Mouse (Mus musculus) liver, embryonic 13.5 days (tissue): ENCODE measurements around the gene Wdr19. TPM values are rescaled to one million over a fixed set of nuclear protein-coding genes. Genes with fewer than 3 reads are reported as not detected.

Experiments
- ATAC-seq: fragments of 200-750 bp; cut with Nextera tagmentation; 2 replicates; pipeline ENCODE4 v1.8.0; 2017; ENCODE audit warnings: low read depth, mild to moderate bottlenecking, moderate number of reproducible peaks, moderate library complexity
- DNase-seq: peaks from one replicate; pipeline ENCODE4 v3.0.0; 2022
- H3K27ac ChIP-seq: fragments of 300-500 bp; sonication (generic); 2 replicates; pipeline ENCODE4 v1.5.1; 2015; ENCODE audit warnings: moderate library complexity, mild to moderate bottlenecking, inconsistent platforms
- H3K27me3 ChIP-seq: fragments of 300-500 bp; sonication (generic); 2 replicates; pipeline ENCODE4 v1.6.1; 2015; ENCODE audit warnings: mild to moderate bottlenecking, inconsistent platforms
- H3K36me3 ChIP-seq: fragments of 300-500 bp; sonication (generic); 2 replicates; pipeline ENCODE4 v1.6.1; 2015; ENCODE audit warnings: mild to moderate bottlenecking, inconsistent platforms
- H3K4me1 ChIP-seq: fragments of 300-500 bp; sonication (generic); replicated peaks from 2 replicates; pipeline ENCODE4 v1.6.1; 2015; ENCODE audit warnings: inconsistent platforms
- H3K4me2 ChIP-seq: fragments of 300-500 bp; sonication (generic); 2 replicates; pipeline ENCODE4 v1.6.1; 2015; ENCODE audit warnings: inconsistent platforms, mild to moderate bottlenecking, moderate library complexity
- H3K4me3 ChIP-seq: fragments of 300-500 bp; sonication (generic); replicated peaks from 2 replicates; pipeline ENCODE4 v1.5.1; 2015; ENCODE audit warnings: mild to moderate bottlenecking, inconsistent platforms
- H3K9ac ChIP-seq: fragments of 300-500 bp; sonication (generic); 2 replicates; pipeline ENCODE4 v1.6.1; 2015; ENCODE audit warnings: mild to moderate bottlenecking, inconsistent platforms
- H3K9me3 ChIP-seq: fragments of 300-500 bp; sonication (generic); replicated peaks from 2 replicates; pipeline ENCODE4 v1.6.1; 2016; ENCODE audit warnings: inconsistent platforms
- WGBS: fragments of 180-500 bp; shearing (Covaris S2); methylation state at CpG from one replicate; pipeline ENCODE4 v1.1.7; 2015; ENCODE audit not compliant: insufficient replicate concordance; 5-methylcytosine and 5-hydroxymethylcytosine counted together
- polyA plus RNA-seq: library from polyadenylated mRNA; unstranded; fragments of >200 nt; fragmentation: Nextera tagmentation; extraction: Ambion mirVana; gene quantifications from 2 replicates; pipeline ENCODE4 v1.2.1, GENCODE M21; 2015

Wdr19 gene
- polyA plus RNA-seq, 1 experiment from 2014 or later, result 0.61 TPM

GRCm38 (mm10) chr5:65163489-65164092, 35.9 kb upstream of the Wdr19 start:
- Histone ChIP-seq H3K27ac (no peak overlapping the region), H3K9me3 (no peaks in the 10 kb centered on the region), H3K36me3 (peaks cover 5% of the 10 kb centered on the region; the same call in 1 of the 2 replicates), H3K27me3 (no peaks in the 10 kb centered on the region), H3K4me2 (no peak overlapping the region), H3K4me3 (no peak overlapping the region), H3K9ac (no peak overlapping the region), H3K4me1 (no peaks in the 10 kb centered on the region)
- no peak for DNase-seq
- WGBS, result 88% methylated on average over 17 of the region's 17 CpGs
- no peak for ATAC-seq

GRCm38 (mm10) chr5:65170206-65170605, 29.3 kb upstream of the Wdr19 start:
- no peaks in the 10 kb centered on the region for H3K36me3 ChIP-seq
- ATAC-seq, result no peak
- H3K9me3 ChIP-seq, result no peaks in the 10 kb centered on the region
- no peak overlapping the region for H3K4me3 ChIP-seq
- no peak overlapping the region for H3K9ac ChIP-seq
- H3K27ac ChIP-seq, result no peak overlapping the region
- H3K27me3 ChIP-seq, result no peaks in the 10 kb centered on the region
- no peak for DNase-seq
- no peak overlapping the region for H3K4me2 ChIP-seq
- no peaks in the 10 kb centered on the region for H3K4me1 ChIP-seq
- 74% methylated on average over 9 of the region's 9 CpGs for WGBS

GRCm38 (mm10) chr5:65175035-65175917, 24.2 kb upstream of the Wdr19 start:
- no peak overlapping the region for H3K27ac ChIP-seq
- DNase-seq (no peak), ATAC-seq (peak; percentile 31; the same call in 1 of the 2 replicates)
- peak overlapping the region; percentile 23 for H3K4me2 ChIP-seq
- no peaks in the 10 kb centered on the region for H3K9me3 ChIP-seq
- no peaks in the 10 kb centered on the region for H3K4me1 ChIP-seq
- no peaks in the 10 kb centered on the region for H3K36me3 ChIP-seq
- no peak overlapping the region for H3K9ac ChIP-seq
- H3K4me3 ChIP-seq, result peak overlapping the region; percentile 20; the same call in 1 of the 2 replicates
- WGBS, result 64% methylated on average over 26 of the region's 26 CpGs
- H3K27me3 ChIP-seq, result no peaks in the 10 kb centered on the region

GRCm38 (mm10) chr5:65175918-65176484, 23.5 kb upstream of the Wdr19 start:
- DNase-seq (no peak), ATAC-seq (no peak)
- Histone ChIP-seq H3K9ac (no peak overlapping the region), H3K36me3 (no peaks in the 10 kb centered on the region), H3K4me2 (peak overlapping the region; percentile 23), H3K27ac (no peak overlapping the region), H3K9me3 (no peaks in the 10 kb centered on the region), H3K4me3 (peak overlapping the region; percentile 20; the same call in 1 of the 2 replicates), H3K4me1 (no peaks in the 10 kb centered on the region), H3K27me3 (no peaks in the 10 kb centered on the region)
- 68% methylated on average over 13 of the region's 13 CpGs for WGBS

- DNase-seq, result no peak
Observed at GRCm38 (mm10) chr5:65177026-65177514, 22.4 kb upstream of the Wdr19 start.

GRCm38 (mm10) chr5:65178477-65178876, 21.0 kb upstream of the Wdr19 start:
- DNase-seq, result no peak
- 77% methylated on average over 9 of the region's 9 CpGs for WGBS
- ATAC-seq, result no peak
- H3K27ac ChIP-seq, result no peak overlapping the region
- no peaks in the 10 kb centered on the region for H3K36me3 ChIP-seq
- no peak overlapping the region for H3K4me3 ChIP-seq
- no peak overlapping the region for H3K4me2 ChIP-seq
- no peaks in the 10 kb centered on the region for H3K9me3 ChIP-seq
- no peaks in the 10 kb centered on the region for H3K27me3 ChIP-seq
- H3K9ac ChIP-seq, result no peak overlapping the region
- H3K4me1 ChIP-seq, result no peaks in the 10 kb centered on the region

More at GRCm38 (mm10) chr5:65177026-65177514, 22.4 kb upstream of the Wdr19 start:
- H3K27ac ChIP-seq, result no peak overlapping the region
- H3K4me3 ChIP-seq, result no peak overlapping the region
- no peaks in the 10 kb centered on the region for H3K27me3 ChIP-seq
- no peaks in the 10 kb centered on the region for H3K36me3 ChIP-seq
- ATAC-seq, result no peak
- H3K9me3 ChIP-seq, result no peaks in the 10 kb centered on the region
- WGBS, result 62% methylated on average over 11 of the region's 11 CpGs
- no peaks in the 10 kb centered on the region for H3K4me1 ChIP-seq
- no peak overlapping the region for H3K4me2 ChIP-seq
- no peak overlapping the region for H3K9ac ChIP-seq

- Histone ChIP-seq H3K4me3 (no peak overlapping the region), H3K36me3 (no peaks in the 10 kb centered on the region), H3K4me1 (no peaks in the 10 kb centered on the region), H3K4me2 (no peak overlapping the region), H3K27me3 (no peaks in the 10 kb centered on the region), H3K27ac (no peak overlapping the region), H3K9ac (no peak overlapping the region), H3K9me3 (no peaks in the 10 kb centered on the region)
- ATAC-seq (no peak), DNase-seq (no peak)
- 82% methylated on average over 21 of the region's 21 CpGs for WGBS
Observed at GRCm38 (mm10) chr5:65181160-65181793, 18.2 kb upstream of the Wdr19 start.

GRCm38 (mm10) chr5:65181794-65182169, 17.7 kb upstream of the Wdr19 start:
- no peak overlapping the region for H3K4me3 ChIP-seq
- no peak for ATAC-seq
- no peaks in the 10 kb centered on the region for H3K27me3 ChIP-seq
- WGBS, result 64% methylated on average over 4 of the region's 4 CpGs
- H3K4me1 ChIP-seq, result no peaks in the 10 kb centered on the region
- DNase-seq, result no peak
- H3K9me3 ChIP-seq, result no peaks in the 10 kb centered on the region
- no peak overlapping the region for H3K27ac ChIP-seq
- H3K36me3 ChIP-seq, result no peaks in the 10 kb centered on the region
- no peak overlapping the region for H3K4me2 ChIP-seq
- H3K9ac ChIP-seq, result no peak overlapping the region

GRCm38 (mm10) chr5:65182268-65182667, 17.2 kb upstream of the Wdr19 start:
- Histone ChIP-seq H3K4me2 (no peak overlapping the region), H3K27ac (no peak overlapping the region), H3K27me3 (no peaks in the 10 kb centered on the region), H3K9me3 (no peaks in the 10 kb centered on the region), H3K4me1 (no peaks in the 10 kb centered on the region), H3K9ac (no peak overlapping the region), H3K4me3 (no peak overlapping the region), H3K36me3 (no peaks in the 10 kb centered on the region)
- ATAC-seq (no peak), DNase-seq (no peak)
- WGBS, result 76% methylated on average over 1 of the region's 1 CpGs

- Histone ChIP-seq H3K9me3 (peaks cover 3% of the 10 kb centered on the region; the same call in 1 of the 2 replicates), H3K27ac (no peak overlapping the region), H3K4me1 (no peaks in the 10 kb centered on the region), H3K27me3 (no peaks in the 10 kb centered on the region), H3K9ac (no peak overlapping the region), H3K36me3 (no peaks in the 10 kb centered on the region), H3K4me3 (no peak overlapping the region), H3K4me2 (no peak overlapping the region)
- DNase-seq (no peak), ATAC-seq (no peak)
- WGBS, result 81% methylated on average over 5 of the region's 5 CpGs
Observed at GRCm38 (mm10) chr5:65191601-65192000, 7.9 kb upstream of the Wdr19 start.

- Histone ChIP-seq H3K9ac (no peak overlapping the region), H3K27me3 (no peaks in the 10 kb centered on the region), H3K4me3 (no peak overlapping the region), H3K4me1 (peaks cover 6% of the 10 kb centered on the region; the same call in 1 of the 2 replicates), H3K9me3 (peaks cover 3% of the 10 kb centered on the region; the same call in 1 of the 2 replicates), H3K36me3 (no peaks in the 10 kb centered on the region), H3K27ac (no peak overlapping the region), H3K4me2 (no peak overlapping the region)
- DNase-seq, result no peak
- 70% methylated on average over 9 of the region's 9 CpGs for WGBS
- no peak for ATAC-seq
Observed at GRCm38 (mm10) chr5:65194441-65194840, 5.1 kb upstream of the Wdr19 start.
